Mouse (Mus musculus) liver, embryonic 14.5 days (tissue): ENCODE measurements at regions not wholly inside any gene's neighbourhood (a gene's known extent, or its start where the extent isn't known, plus 50 kb on each side); places are given as distances from the start of the nearest gene placed in this dataset.

Experiments used
- CTCF ChIP-seq: IDR thresholded peaks from 2 replicates; pipeline ENCODE4 v1.5.1; 2016; ENCODE audit warnings: antibody characterized with exemption, low read depth, control low read depth
- EP300 ChIP-seq: IDR thresholded peaks from 2 replicates; pipeline ENCODE4 v1.6.1; 2016; ENCODE audit warnings: antibody characterized with exemption, low read depth

DNA sequence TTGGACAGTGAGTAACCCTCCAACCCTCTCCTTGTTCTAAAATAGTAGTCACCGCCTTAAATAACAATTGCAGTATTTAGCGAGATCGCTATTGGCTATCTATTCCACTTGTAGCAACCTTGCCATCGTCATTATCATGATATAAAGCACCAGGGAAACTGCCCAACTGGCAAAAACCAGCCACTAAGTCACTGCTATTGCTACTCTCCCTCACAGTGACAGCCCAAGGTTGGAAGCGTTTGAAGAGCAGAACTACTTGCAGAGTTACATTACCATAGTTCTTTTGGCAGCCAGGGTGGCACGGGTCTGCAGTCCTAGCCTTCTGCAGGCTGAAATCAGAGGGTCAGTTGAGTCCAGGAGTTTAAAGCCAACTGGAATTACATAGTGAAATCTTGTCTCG, 171.6 kb upstream of the 4930412O13Rik start:
- TF ChIP-seq CTCF, result no peak
- no peak for TF ChIP-seq EP300
